Mouse (Mus musculus) megakaryocyte progenitor cell, adult 5-6 weeks (primary cell): ENCODE data around the gene Clic3. TPM values are rescaled to one million over a fixed set of nuclear protein-coding genes. Genes with fewer than 3 reads are reported as not detected.

Experiments
- ATAC-seq: replicated peaks from 2 replicates; pipeline ENCODE4 v1.8.0; 2016; ENCODE audit warnings: mild to moderate bottlenecking, moderate TSS enrichment, inconsistent platforms; ENCODE audit not compliant: poor library complexity
- total RNA-seq, 2 experiments: library from RNA; stranded (forward) in 1 of 2; stranded (reverse) in 1 of 2; fragments of 157-497, 149-512 nt in 1 of 2; fragments of 200-1000 nt in 1 of 2; gene quantifications; 2 replicates each; pipeline versions ENCODE4 v1.2.3 to v1.2.4; 2015 to 2017

Clic3 gene
- total RNA-seq, 2 experiments from 2014 or later: not detected

DNA sequence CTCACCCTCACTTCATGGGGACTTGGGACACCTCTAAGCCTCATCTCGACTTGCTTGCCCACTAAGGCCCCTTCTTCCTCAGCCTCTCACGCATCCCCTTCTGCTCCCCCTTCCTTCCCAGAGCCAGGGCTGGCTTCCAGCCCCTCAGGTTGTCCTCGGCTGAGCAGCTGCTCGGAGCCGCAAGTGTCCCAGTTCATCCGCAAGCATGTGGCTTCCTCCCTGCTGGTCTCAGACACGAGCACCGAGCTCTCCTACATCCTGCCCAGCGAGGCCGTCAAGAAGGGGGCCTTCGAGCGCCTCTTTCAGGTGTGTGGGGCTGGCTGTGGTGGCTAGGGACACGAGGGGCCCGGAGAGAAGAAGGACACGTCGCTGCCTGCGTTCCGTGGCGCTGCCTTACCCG is 15.6 kb upstream of the Clic3 start:
- no peak for ATAC-seq

GRCm38 (mm10) chr2:25442682-25443081 is 14.0 kb upstream of the Clic3 start:
- ATAC-seq: no peak

DNA sequence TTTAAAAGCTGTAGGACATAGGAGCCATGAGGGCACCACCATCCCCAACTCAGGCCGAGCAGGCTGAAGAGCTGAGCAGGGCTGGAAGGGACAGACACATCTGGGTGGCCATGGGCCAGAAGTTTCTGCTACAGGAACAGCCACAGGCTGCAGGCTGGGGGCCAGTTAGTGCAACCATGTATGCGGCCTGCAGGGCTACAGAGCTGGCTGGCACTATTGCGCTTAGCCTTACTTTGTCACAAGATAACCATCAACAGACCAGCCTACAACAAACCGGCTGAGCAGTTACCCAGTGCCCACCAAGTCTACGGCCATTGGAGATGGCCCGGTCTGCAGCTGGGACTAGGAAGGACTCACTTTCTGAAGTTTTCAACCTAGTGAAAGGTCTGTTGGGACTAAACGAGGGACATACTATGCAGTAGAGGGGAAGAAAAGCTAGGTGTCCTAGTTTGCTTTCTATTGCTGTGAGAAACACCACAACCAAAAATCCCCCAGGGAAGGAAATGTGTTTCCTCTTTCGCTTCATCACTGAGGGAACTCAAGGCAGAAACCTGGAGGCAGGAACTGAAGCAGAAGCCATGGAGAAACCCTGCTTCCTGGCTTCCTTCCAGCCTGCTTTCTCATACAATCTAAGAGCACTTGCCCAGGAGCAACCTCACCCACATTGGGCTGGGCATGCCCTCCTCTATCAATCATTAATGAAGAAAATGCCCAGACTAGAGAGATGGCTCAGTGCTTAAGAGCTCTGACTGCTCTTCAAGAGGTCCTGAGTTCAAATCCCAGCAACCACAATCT is 5.6 kb upstream of the Clic3 start:
- peak; percentile 70 for ATAC-seq

DNA sequence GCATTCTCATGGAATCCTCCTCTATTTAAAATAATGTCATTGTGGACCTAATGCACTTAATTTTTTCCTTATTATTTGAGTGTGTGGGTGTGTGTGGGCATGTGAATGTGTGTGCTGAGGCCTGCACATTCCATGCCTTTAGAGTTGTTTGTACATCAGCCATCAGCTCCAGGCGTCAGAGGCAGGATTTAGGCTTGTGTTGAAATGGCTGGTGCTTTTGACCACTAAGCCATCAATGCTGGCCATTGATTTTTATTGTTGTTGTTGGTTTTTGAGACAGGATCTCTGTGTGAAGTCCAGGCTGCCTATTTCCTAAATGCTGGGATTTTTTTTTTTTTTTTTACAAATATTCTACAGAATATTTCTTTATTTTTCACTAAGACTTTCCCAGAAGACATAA is 3.7 kb upstream of the Clic3 start:
- ATAC-seq: no peak

- no peak for ATAC-seq
Measured at GRCm38 (mm10) chr2:25457022-25457896, 621 bp downstream of the Clic3 start.

DNA sequence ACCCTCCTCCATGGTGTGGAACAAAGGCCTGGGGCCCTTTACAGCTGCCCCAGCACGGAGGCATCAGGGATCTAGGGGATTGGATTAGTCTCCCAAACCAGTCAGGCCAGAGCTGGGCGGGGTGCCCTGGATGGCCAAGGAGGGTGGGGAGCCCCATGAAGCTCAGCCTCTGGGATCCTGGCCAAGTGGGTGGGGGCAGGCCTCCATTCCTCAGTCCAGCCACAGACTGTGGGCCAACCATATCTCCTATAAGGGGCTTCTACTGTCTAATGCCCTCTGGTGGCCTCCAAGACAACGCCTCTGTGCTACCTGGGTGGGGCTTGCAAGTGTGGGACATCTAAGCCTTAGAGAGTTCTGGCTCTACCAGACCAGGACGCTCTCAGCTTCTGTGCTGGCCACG is 2.3 kb downstream of the Clic3 start:
- ATAC-seq: peak; percentile 32; the same call in 1 of the 2 replicates

GRCm38 (mm10) chr2:25460135-25460534 is 3.5 kb downstream of the Clic3 start:
- no peak for ATAC-seq

GRCm38 (mm10) chr2:25460551-25461309 is 4.1 kb downstream of the Clic3 start, which contains the start of gene Paxx:
TSS of gene Paxx (minus strand) at chr2:25461094.
- ATAC-seq: peak; percentile 83

DNA sequence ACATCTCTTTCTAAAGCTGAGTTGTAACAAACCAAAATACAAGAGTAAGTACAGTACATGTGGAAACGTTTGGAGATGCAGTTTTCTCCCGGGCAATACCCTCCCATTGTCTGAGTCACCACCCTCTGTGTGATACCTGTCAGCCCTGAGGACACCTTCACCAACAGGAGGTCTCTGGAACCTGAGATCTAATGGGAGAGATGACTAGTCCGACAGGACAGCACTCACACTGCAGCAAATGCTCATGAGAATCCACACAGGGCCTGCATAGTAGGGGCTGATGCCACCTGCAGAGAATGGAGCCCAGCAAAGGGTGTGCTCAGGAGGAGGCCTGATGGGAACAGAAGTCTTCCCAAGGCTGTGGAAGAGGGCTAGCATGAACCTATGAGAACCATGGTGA is 4.8 kb downstream of the Clic3 start:
- ATAC-seq: no peak

- ATAC-seq: no peak
Measured at GRCm38 (mm10) chr2:25463630-25464029, 7.0 kb downstream of the Clic3 start.

DNA sequence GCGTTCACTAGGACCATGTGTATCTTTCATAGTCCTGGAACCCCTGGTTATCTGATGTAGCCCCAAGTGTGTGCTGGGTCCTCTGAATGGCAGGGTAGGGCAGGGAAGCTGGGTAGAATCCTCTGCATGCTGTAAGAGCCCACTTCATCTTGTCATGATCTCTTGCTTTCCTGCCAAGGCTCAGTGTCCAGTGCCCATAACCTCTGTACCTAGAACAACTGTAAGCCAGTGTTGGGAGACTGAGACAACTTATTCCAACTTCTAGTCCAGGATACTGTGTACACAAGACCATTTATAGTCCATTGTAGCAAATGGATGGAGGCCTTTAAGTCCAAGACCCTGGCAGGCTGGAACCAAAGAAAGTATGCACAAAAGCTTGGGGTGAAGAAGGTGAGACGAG is 8.6 kb downstream of the Clic3 start:
- no peak for ATAC-seq

GRCm38 (mm10) chr2:25465816-25466635 is 9.4 kb downstream of the Clic3 start:
- peak; percentile 72 for ATAC-seq

DNA sequence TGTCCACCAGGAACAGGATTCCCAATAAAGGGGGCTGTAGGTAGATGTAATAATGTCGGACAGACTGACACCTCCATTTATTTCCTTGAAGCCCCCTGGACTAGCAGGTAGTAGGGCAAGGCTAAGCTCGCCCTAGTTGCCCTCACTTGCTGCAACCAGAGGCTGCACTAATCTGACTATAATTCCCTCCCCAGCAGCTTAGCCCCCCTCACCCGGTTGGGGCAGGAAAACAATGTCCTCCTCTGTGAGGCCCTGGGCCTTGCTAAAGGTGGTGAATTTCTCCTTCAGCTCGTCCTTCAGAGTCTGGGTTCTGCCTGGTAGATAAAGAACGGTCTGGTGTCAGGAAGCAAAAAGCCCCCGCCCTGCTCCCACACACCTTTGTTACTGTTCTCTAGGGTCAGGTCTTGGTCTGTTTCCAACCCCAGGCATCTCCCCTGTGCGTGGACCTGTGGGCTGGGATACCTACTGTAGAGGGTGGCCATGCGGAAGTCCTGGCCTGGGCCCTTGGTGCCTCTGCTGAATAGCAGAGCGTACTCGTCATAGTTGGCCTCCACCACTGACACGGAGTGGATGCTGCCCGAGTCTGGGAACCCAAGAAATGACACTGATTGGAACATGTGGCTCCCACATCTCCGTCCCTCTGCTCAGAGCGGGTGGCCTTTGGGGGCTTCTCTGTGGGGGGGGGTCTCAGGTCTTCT is 11.1 kb downstream of the Clic3 start:
- ATAC-seq: no peak

- no peak for ATAC-seq
Measured at GRCm38 (mm10) chr2:25468962-25469915, 12.6 kb downstream of the Clic3 start.

DNA sequence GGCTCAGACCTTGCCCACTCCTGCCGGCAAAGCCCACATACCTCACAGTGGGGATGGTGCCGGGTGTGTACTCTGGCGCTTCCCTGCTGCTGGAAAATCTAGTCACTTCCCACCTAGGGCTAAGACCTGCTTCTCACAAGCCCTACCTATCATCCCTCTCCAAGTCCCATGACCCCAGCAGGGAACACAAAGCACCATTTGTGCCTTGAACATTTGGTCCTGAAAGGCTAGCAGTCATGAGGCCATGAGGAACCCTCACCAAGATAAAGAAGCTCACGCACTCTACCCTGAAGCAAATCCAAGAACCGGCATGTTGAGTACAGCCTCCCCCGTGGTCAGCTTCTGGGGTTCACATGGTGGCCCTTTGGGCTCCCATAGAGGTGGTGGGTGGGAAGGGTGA is 13.3 kb downstream of the Clic3 start, which contains the start of gene Ptgds:
TSS of gene Ptgds (minus strand) at position 78 of the 400 bp plus-strand sequence.
- ATAC-seq: no peak

GRCm38 (mm10) chr2:25472550-25472949 is 15.9 kb downstream of the Clic3 start:
- ATAC-seq: no peak

DNA sequence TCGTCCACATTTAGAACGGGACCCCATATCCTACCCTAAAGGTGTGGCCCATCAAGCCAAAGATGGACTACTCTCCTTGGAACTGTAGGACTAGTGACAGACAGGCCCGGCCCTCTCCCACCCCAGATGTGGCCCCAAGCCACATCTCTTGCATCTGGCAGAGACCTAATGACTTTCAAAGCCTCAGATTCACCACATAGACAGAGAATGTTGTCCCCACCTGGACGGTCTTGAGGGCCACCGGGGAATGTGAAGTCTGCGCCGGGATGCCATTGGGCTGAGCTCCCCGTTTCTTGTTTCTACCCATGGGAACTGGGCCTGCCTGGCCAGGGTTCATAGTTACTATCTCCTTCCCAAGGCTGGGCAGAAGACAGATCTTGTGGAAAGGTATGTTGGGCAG is 20.9 kb downstream of the Clic3 start:
- no peak for ATAC-seq

- no peak for ATAC-seq
Measured at GRCm38 (mm10) chr2:25477967-25478675, 21.5 kb downstream of the Clic3 start.
